Mouse (Mus musculus) myocyte (in vitro differentiated cells): ENCODE data around the gene Zscan29.

Experiments
- CEBPB ChIP-seq: IDR thresholded peaks from 2 replicates; pipeline ENCODE4 v1.6.1; 2011; ENCODE audit warnings: mild to moderate bottlenecking, moderate library complexity; ENCODE audit not compliant: poor library complexity, insufficient read depth, severe bottlenecking
- E2F4 ChIP-seq: IDR thresholded peaks from one replicate; pipeline ENCODE4 v1.6.1; 2011; ENCODE audit warnings: mild to moderate bottlenecking, control low read depth, moderate library complexity; ENCODE audit not compliant: insufficient read depth
- MAX ChIP-seq: IDR thresholded peaks from one replicate; pipeline ENCODE4 v1.6.1; 2011; ENCODE audit warnings: low read depth, mild to moderate bottlenecking, control low read depth
- MYOD1 ChIP-seq, 3 experiments: IDR thresholded peaks; one replicate each; pipeline ENCODE4 v1.6.1; 2011; ENCODE audit warnings: control low read depth in 2 of 3, low read depth in 2 of 3, mild to moderate bottlenecking in 2 of 3, moderate library complexity in 1 of 3; ENCODE audit not compliant: insufficient read length in 2 of 3, control insufficient read depth in 1 of 3
- MYOG ChIP-seq, 3 experiments: IDR thresholded peaks; one replicate each; pipeline ENCODE4 v1.6.1; 2011; ENCODE audit warnings: control low read depth in 2 of 3, low read depth in 2 of 3, mild to moderate bottlenecking in 2 of 3; ENCODE audit not compliant: insufficient read length in 2 of 3, control insufficient read depth in 1 of 3, insufficient read depth in 1 of 3
- POLR2A ChIP-seq: IDR thresholded peaks from one replicate; pipeline ENCODE4 v1.6.1; 2011; ENCODE audit warnings: low read depth, mild to moderate bottlenecking, control low read depth, moderate library complexity; ENCODE audit not compliant: insufficient read length
- POLR2AphosphoS2 ChIP-seq: IDR thresholded peaks from one replicate; pipeline ENCODE4 v1.6.1; 2011; ENCODE audit warnings: low read depth, control low read depth; ENCODE audit not compliant: insufficient read length
- REST ChIP-seq: IDR thresholded peaks from one replicate; pipeline ENCODE4 v1.6.1; 2011; ENCODE audit warnings: mild to moderate bottlenecking, control low read depth, moderate library complexity; ENCODE audit not compliant: insufficient read depth, insufficient read length
- SRF ChIP-seq: IDR thresholded peaks from one replicate; pipeline ENCODE4 v1.6.1; 2011; ENCODE audit warnings: low read depth; ENCODE audit not compliant: control insufficient read depth, insufficient read length
- TCF12 ChIP-seq: IDR thresholded peaks from one replicate; pipeline ENCODE4 v1.6.1; 2011; ENCODE audit warnings: mild to moderate bottlenecking, control low read depth; ENCODE audit not compliant: poor library complexity, insufficient read depth, severe bottlenecking
- TCF3 ChIP-seq: IDR thresholded peaks from one replicate; pipeline ENCODE4 v1.6.1; 2011; ENCODE audit warnings: low read depth, control low read depth; ENCODE audit not compliant: insufficient read length
- USF1 ChIP-seq: IDR thresholded peaks from one replicate; pipeline ENCODE4 v1.6.1; 2011; ENCODE audit warnings: low read depth, mild to moderate bottlenecking, control low read depth, moderate library complexity

DNA sequence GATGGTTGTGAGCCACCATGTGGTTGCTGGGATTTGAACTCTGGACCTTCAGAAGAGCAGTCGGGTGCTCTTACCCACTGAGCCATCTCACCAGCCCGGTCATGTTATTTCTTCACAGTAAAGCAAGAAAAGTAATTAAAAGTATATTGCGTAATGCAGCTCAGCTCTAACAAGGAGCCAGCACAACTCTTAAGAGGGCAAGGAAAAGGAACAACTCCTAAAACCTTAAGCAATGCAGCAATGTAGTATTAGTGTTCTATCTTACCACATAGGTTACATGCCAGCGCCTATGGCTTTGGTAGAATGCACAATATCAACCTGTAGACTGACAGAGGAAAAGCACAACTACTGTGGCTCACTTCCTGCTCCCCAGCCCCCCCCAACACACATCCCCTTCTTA is 33.6 kb downstream of the Zscan29 start:
- TF ChIP-seq USF1 (no peak), POLR2A (no peak), REST (no peak), CEBPB (peak; percentile 47; the same call in 1 of the 2 replicates), MAX (no peak), TCF12 (no peak), E2F4 (no peak), POLR2AphosphoS2 (no peak), MYOD1 (IDR thresholded peaks at IDR 0.05; ENCODE audit: control insufficient read depth in 1 of 3, insufficient read length in 2 of 3, low read depth in 2 of 3) (no peak), MYOG (IDR thresholded peaks at IDR 0.05; ENCODE audit: control insufficient read depth in 1 of 3, insufficient read depth in 1 of 3, insufficient read length in 2 of 3, low read depth in 2 of 3) (no peak), TCF3 (no peak), SRF (no peak)
